ENCODE assay signal across 13 mouse cellular contexts in genomic region chr2:75987739-75988138, GRCm38 (mm10). TPM values are rescaled to one million over a fixed set of nuclear protein-coding genes. Genes with fewer than 3 reads are reported as not detected.
A peak's percentile ranks its signal among the peaks of the same experiment; 100 is the strongest.
DNase-seq lines count a peak whose midpoint lies in the region; ATAC-seq lines count a peak whose summit lies in the region.
"Had no signal": no experiment of that assay in that cellular context is flagged by ENCODE, and none has a peak within 500 bp of the region (broad histone marks: within the 10 kb centered on the region; RNA-seq: fewer than 3 reads in every experiment).

No protein-coding gene starts in this region.

- no peak overlapping the region for H3K4me2 ChIP-seq in forebrain, embryonic 13.5 days
- H3K4me2 ChIP-seq in forebrain, embryonic 11.5 days (ENCODE audit: low read depth, low read length, severe bottlenecking) = no peak overlapping the region
- no peak overlapping the region for H3K4me2 ChIP-seq in neural tube, embryonic 11.5 days (ENCODE audit: low read depth)

- WGBS in forebrain, embryonic 13.5 days = 71% methylated on average over 9 of the region's 9 CpGs
- WGBS in forebrain, embryonic 11.5 days = 72% methylated on average over 9 of the region's 9 CpGs
- WGBS in neural tube, embryonic 11.5 days = 70% methylated on average over 9 of the region's 9 CpGs
- 76% methylated on average over 9 of the region's 9 CpGs for WGBS in limb, embryonic 10.5 days

- H3K27ac ChIP-seq in forebrain, embryonic 13.5 days = peak overlapping the region; percentile 73
- H3K27ac ChIP-seq in forebrain, embryonic 11.5 days (ENCODE audit: low read depth, low read length) = no peak overlapping the region
- peak overlapping the region; percentile 74 for H3K27ac ChIP-seq in neural tube, embryonic 11.5 days (ENCODE audit: low read depth, low read length)
- H3K27ac ChIP-seq in limb, embryonic 10.5 days = peak overlapping the region; percentile 76; the same call in 1 of the 2 replicates
- H3K27ac ChIP-seq: kidney, postnatal 0 days; liver, embryonic 14.5 days had no signal

- H3K9ac ChIP-seq in forebrain, embryonic 13.5 days = no peak overlapping the region
- no peak overlapping the region for H3K9ac ChIP-seq in forebrain, embryonic 11.5 days (ENCODE audit: low read length)
- no peak overlapping the region for H3K9ac ChIP-seq in neural tube, embryonic 11.5 days (ENCODE audit: low read length)
- H3K9ac ChIP-seq: liver, embryonic 14.5 days had no signal

- peaks cover 40% of the 10 kb centered on the region for H3K4me1 ChIP-seq in forebrain, embryonic 13.5 days
- H3K4me1 ChIP-seq in forebrain, embryonic 11.5 days (replicated peaks; ENCODE audit: control insufficient read depth, insufficient read depth, low read length) = peaks cover 3% of the 10 kb centered on the region; the same call in 1 of the 2 replicates
- peaks cover 36% of the 10 kb centered on the region for H3K4me1 ChIP-seq in neural tube, embryonic 11.5 days (ENCODE audit: control insufficient read depth, insufficient read depth, low read length)
- peaks cover 77% of the 10 kb centered on the region for H3K4me1 ChIP-seq in limb, embryonic 10.5 days

- H3K36me3 ChIP-seq in forebrain, embryonic 13.5 days (ENCODE audit: poor library complexity, severe bottlenecking) = no peaks in the 10 kb centered on the region
- H3K36me3 ChIP-seq in forebrain, embryonic 11.5 days (ENCODE audit: control insufficient read depth, insufficient read depth, low read length) = no peaks in the 10 kb centered on the region
- H3K36me3 ChIP-seq in neural tube, embryonic 11.5 days (ENCODE audit: control insufficient read depth, insufficient read depth, low read length) = no peaks in the 10 kb centered on the region
- H3K36me3 ChIP-seq in limb, embryonic 10.5 days = no peaks in the 10 kb centered on the region

- no peak for DNase-seq in forebrain, embryonic 11.5 days (ENCODE audit: low spot score)
- no peak for DNase-seq in neural tube, embryonic 11.5 days (ENCODE audit: low spot score)
- no peak for DNase-seq in neural tube, embryonic 10.5 days (ENCODE audit: extremely low spot score, low spot score)
- no peak for DNase-seq in limb, embryonic 10.5 days (ENCODE audit: low spot score)
- DNase-seq in testis, postnatal 14 days (ENCODE audit: low spot score) = no peak
- no peak for DNase-seq in cerebellum, postnatal 36 days
- DNase-seq: B cell, adult 2 months; cerebellum, adult 2 months had no signal

- no peaks in the 10 kb centered on the region for H3K27me3 ChIP-seq in forebrain, embryonic 13.5 days
- H3K27me3 ChIP-seq in forebrain, embryonic 11.5 days (ENCODE audit: control insufficient read depth, insufficient read depth, low read length) = no peaks in the 10 kb centered on the region
- no peaks in the 10 kb centered on the region for H3K27me3 ChIP-seq in neural tube, embryonic 11.5 days (ENCODE audit: control insufficient read depth, insufficient read depth, low read length)
- H3K27me3 ChIP-seq in limb, embryonic 10.5 days (ENCODE audit: low read depth, poor library complexity, severe bottlenecking) = no peaks in the 10 kb centered on the region

- no peak overlapping the region for H3K4me3 ChIP-seq in forebrain, embryonic 13.5 days
- H3K4me3 ChIP-seq in forebrain, embryonic 11.5 days (ENCODE audit: low read depth, low read length) = no peak overlapping the region
- H3K4me3 ChIP-seq in neural tube, embryonic 11.5 days (ENCODE audit: low read depth, low read length) = no peak overlapping the region
- no peak overlapping the region for H3K4me3 ChIP-seq in limb, embryonic 10.5 days

- no peak for ATAC-seq in forebrain, embryonic 13.5 days
- no peak for ATAC-seq in forebrain, embryonic 11.5 days (replicated peaks; ENCODE audit: low FRiP score)
- ATAC-seq in neural tube, embryonic 11.5 days (ENCODE audit: insufficient read depth, low FRiP score, low TSS enrichment) = no peak
- no peak for ATAC-seq in granulocyte monocyte progenitor cell, adult 5-6 weeks (replicated peaks; ENCODE audit: poor library complexity, severe bottlenecking)

- H3K9me3 ChIP-seq in forebrain, embryonic 13.5 days (replicated peaks) = no peaks in the 10 kb centered on the region
- H3K9me3 ChIP-seq in forebrain, embryonic 11.5 days (ENCODE audit: control insufficient read depth, low read length) = no peaks in the 10 kb centered on the region
- H3K9me3 ChIP-seq in neural tube, embryonic 11.5 days (ENCODE audit: control insufficient read depth, low read length) = no peaks in the 10 kb centered on the region
- no peaks in the 10 kb centered on the region for H3K9me3 ChIP-seq in limb, embryonic 10.5 days (replicated peaks)

RNA-seq across cellular contexts. Expression of gene Ttc30a1, which starts 6.0 kb away (rescaled TPM):
- 8.1 and 8.4 TPM in 2 replicates for polyA plus RNA-seq in forebrain, embryonic 13.5 days (2015; fragmentation: Nextera tagmentation; extraction: Ambion mirVana)
- polyA plus RNA-seq in forebrain, embryonic 11.5 days (2014; fragmentation: Nextera tagmentation; extraction: Ambion mirVana) = 10.6 and 11.2 TPM in 2 replicates
- polyA plus RNA-seq in neural tube, embryonic 11.5 days (2014; fragmentation: Nextera tagmentation; extraction: Ambion mirVana) = 11.3 and 12.1 TPM in 2 replicates
- polyA plus RNA-seq in limb, embryonic 10.5 days (2016; fragmentation: Nextera tagmentation; extraction: Ambion mirVana) = 10.1 and 10.2 TPM in 2 replicates
- 0.73 and 0.98 TPM in 2 replicates for total RNA-seq in granulocyte monocyte progenitor cell, adult 5-6 weeks (2014; fragmentation: Nextera tagmentation)
- total RNA-seq in granulocyte monocyte progenitor cell, adult 5-6 weeks (2017) = 4.1 and 4.5 TPM in 2 replicates

RNA-seq across cellular contexts. Expression of gene Ttc30a2, which starts 9.8 kb away (rescaled TPM):
- 0.45 and 0.56 TPM in 2 replicates for polyA plus RNA-seq in forebrain, embryonic 13.5 days (2015; fragmentation: Nextera tagmentation; extraction: Ambion mirVana)
- polyA plus RNA-seq in forebrain, embryonic 11.5 days (2014; fragmentation: Nextera tagmentation; extraction: Ambion mirVana) = 0.28 and 0.61 TPM in 2 replicates
- 1.0 and 1.4 TPM in 2 replicates for polyA plus RNA-seq in neural tube, embryonic 11.5 days (2014; fragmentation: Nextera tagmentation; extraction: Ambion mirVana)
- 0.11 and 0.85 TPM in 2 replicates for polyA plus RNA-seq in limb, embryonic 10.5 days (2016; fragmentation: Nextera tagmentation; extraction: Ambion mirVana)
- total RNA-seq in granulocyte monocyte progenitor cell, adult 5-6 weeks (2014; fragmentation: Nextera tagmentation) = not detected in 2 replicates
- 0.30 TPM in 1 of 2 replicates, not detected in the other for total RNA-seq in granulocyte monocyte progenitor cell, adult 5-6 weeks (2017)
- total RNA-seq: megakaryocyte-erythroid progenitor cell, adult 5-6 weeks had no signal

RNA-seq across cellular contexts. Expression of gene Ttc30b, which starts 49.4 kb away (rescaled TPM):
- 11.3 and 14.1 TPM in 2 replicates for polyA plus RNA-seq in forebrain, embryonic 13.5 days (2015; fragmentation: Nextera tagmentation; extraction: Ambion mirVana)
- 6.7 and 7.2 TPM in 2 replicates for polyA plus RNA-seq in forebrain, embryonic 11.5 days (2014; fragmentation: Nextera tagmentation; extraction: Ambion mirVana)
- 7.4 and 8.4 TPM in 2 replicates for polyA plus RNA-seq in neural tube, embryonic 11.5 days (2014; fragmentation: Nextera tagmentation; extraction: Ambion mirVana)
- polyA plus RNA-seq in limb, embryonic 10.5 days (2016; fragmentation: Nextera tagmentation; extraction: Ambion mirVana) = 4.1 and 6.0 TPM in 2 replicates
- 1.1 and 1.4 TPM in 2 replicates for total RNA-seq in granulocyte monocyte progenitor cell, adult 5-6 weeks (2014; fragmentation: Nextera tagmentation)
- total RNA-seq in granulocyte monocyte progenitor cell, adult 5-6 weeks (2017) = 1.8 and 3.1 TPM in 2 replicates
